Mouse (Mus musculus) kidney, postnatal 10 days (tissue): ENCODE data around the gene Trpm5.

Experiments used
- DNase-seq: peaks from one replicate; pipeline ENCODE4 v3.0.0; 2021; ENCODE audit warnings: mixed read lengths

Gene Trpm5

GRCm38 (mm10) chr7:143036787-143037186 lies 57.7 kb downstream of the Trpm5 start:
- no peak for DNase-seq

DNA sequence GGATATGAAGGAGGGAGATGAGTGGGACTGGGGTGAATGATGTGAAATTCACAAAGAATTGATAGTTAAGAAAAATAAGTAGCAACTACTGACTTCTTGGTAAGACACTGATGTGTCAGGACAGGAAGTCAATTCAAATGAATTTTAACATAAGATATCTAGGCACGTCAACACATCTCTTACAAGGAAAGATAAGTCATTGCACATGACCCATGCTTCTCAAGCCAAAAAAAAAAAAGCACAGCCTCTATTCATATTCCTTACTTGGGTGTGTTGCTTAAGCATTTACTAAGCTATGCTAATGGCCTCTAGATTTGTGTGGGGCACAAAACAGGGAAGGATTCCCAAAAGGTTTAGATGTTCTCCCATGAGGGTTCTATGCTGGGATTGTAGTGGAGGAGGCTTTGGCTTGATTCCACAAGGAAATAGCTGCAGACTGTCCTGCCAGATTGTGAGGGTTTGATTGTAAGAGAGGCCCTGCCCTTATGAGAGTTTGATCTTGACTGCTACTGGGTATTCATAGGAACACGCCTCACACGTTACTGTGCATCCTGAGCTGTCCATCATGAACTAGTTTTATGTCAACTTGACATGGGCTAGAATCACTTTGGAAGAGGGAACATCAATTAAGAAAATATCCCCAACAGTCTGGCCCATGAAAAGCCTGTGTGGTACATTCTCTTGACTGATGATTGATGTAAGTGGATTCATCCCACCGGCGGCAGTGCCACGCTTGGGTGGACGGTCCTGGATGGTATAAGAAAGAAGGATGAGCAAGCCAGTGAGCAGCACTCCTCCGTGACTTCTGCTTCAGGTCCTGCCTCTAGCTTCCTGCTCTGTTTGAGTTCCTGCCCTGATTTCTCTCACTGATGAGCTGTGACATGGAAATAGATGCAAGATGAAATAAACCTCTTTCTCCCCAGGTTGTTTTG lies 59.7 kb downstream of the Trpm5 start:
- DNase-seq = no peak

DNA sequence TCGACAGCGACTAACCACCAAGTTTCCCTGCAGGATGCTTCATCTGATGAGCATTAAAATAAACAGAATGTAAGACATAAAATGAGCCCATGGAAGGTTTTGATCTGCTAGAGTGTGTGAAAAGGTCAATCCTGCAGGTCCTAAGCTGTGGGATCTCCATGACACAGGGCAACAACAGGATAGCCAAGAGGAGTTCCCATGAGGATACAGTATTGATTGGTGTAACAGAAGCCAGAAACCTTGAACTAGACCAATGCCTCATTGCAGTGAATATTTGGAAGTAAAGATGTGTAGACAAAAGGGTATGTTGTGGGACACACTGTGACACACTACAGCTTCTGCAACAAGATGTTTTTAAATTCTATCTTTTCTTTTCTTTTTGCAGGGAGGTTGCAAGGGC lies 60.3 kb downstream of the Trpm5 start:
- DNase-seq = no peak

DNA sequence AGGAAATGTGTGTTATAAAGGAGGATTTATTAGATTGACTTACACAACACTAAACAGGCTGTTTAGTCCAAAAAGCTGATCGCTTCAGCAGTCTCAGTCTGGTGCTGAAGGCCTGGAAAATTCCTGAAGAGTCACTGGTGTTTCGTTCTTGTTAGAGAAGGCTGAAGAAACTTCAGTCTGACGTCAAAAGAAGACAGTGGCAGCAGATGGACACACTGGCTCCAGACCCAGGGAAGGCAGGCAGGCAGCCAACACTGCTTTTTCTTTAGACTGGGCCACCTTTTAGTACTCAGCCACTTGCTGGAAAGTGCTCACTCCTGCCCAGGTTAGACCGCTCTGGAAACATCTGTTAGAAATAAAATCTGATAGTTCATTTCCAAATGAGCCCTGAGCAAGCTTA lies 60.9 kb downstream of the Trpm5 start:
- DNase-seq = peak; percentile 55

DNA sequence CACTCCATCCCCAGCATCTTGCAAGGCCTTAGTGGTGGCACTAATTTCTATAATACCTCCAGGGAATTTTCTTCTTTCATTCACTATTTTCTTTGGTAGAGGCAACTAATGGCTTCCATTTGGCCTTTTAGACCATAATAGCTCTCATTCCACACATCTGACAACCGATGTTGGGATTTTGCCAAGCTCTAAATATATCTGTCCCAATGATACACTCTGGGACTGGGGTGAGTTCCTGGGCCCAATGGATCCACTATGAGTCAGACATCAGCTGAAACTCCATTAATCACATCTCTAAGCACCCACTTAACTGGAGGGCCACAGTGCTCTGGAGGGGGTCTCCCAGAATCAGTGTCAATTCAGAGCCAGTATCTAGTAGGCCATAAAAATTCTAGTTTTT lies 62.6 kb downstream of the Trpm5 start:
- no peak for DNase-seq

DNA sequence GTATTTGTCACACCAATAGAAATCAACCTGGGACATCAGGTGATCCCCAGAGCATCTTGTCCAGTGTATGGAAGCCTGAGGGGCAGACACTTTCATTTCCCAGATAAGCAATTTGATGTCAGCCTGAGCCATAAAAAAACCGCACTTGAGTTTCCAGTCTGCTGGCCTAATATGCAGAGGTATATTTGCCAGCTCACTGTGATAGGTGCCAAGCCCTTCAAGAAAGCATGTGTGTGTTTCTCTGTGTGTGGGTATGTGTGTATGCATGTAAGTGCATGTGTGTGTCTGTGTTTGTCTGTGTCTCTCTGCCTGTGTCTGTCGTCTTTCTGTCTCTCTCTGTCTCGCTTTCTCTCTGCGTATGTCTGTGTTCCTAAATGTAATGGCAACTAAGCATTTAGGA lies 67.2 kb downstream of the Trpm5 start:
- no peak for DNase-seq

- DNase-seq = no peak
Measured at GRCm38 (mm10) chr7:143025496-143025895, 68.9 kb downstream of the Trpm5 start.

DNA sequence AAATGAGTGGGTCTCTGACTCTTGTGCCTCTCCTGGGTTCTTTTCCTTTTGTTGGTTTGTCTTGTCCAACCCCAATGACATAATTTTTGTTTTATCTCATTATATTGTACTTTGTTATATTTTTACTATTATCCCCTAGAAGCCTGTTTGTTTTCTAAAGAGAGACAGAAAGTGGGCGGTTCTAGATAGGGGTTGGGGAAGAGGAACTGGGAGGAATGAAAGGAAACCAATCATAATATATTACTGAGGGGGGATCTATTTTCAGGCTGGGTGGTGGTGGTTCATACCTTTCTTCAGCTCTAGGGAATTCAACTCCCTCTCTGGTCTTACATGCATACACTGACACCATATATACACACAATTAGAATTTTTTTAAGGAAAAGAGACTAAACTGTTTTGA lies 70.1 kb downstream of the Trpm5 start:
- DNase-seq = no peak

DNA sequence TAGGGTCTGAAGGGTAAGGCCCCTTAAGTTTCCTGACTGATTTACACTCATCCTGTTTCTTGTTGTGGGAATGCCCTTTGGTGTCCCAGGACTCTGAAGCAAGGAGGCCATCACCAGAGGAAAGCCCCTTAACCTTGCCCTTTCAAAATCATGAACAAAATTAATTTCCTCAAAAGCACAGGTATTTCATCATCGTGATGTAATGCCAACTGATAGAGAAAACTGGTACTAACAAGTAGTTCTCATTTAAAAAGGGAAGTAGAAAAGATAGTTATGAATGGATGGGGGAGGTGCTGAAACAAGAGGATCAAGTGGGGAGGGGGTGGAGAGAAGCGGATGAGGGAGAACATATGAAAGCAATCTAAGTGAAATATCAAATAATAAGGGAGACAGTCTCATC lies 70.9 kb downstream of the Trpm5 start:
- DNase-seq = no peak

- no peak for DNase-seq
Measured at GRCm38 (mm10) chr7:143021356-143022164, 72.9 kb downstream of the Trpm5 start.

DNA sequence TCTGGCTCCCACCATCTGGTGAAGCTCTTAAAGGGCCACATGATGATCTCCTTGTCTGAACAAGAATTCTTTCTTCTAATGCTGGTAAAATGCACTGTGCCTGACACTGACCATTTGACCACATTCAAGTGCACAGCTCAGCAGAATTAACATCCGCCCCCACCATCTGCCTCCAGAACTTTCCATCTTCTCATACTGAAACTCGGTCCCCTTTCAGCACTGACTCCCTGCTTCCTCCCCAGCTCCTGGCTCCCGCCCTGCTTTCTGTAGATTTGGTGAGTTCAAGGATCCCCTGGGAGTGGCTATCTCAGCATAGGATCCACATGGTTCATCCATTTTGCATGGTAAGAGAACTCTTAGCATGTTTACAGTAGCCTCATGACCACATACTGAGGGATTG lies 73.7 kb downstream of the Trpm5 start:
- no peak for DNase-seq

DNA sequence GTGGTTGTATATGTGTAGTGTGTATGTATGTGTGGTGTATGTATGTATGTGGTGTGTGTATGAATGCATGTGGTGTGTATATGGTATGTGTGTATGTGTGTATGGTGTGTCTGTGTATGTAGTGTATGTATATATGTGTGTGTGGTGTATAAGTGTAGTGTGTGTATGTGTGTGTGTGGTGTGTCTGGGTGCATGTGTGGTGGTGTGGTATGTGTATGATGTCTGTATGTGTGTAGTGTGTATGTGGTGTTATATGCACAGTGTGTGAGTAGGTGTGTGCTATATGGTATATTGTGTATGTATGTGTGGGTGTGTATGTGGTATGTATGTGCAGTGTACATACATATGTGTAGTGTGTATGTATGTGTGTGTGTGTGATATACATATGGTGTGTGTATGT lies 74.4 kb downstream of the Trpm5 start:
- DNase-seq = no peak
